Mouse (Mus musculus): Measurements from ENCODE around the gene A530084C06Rik. TPM values are rescaled to one million over a fixed set of nuclear protein-coding genes. Genes with fewer than 3 reads are reported as not detected.

Gene A530084C06Rik
- polyA plus RNA-seq, 1 experiment from 2014 or later, result not detected

DNA sequence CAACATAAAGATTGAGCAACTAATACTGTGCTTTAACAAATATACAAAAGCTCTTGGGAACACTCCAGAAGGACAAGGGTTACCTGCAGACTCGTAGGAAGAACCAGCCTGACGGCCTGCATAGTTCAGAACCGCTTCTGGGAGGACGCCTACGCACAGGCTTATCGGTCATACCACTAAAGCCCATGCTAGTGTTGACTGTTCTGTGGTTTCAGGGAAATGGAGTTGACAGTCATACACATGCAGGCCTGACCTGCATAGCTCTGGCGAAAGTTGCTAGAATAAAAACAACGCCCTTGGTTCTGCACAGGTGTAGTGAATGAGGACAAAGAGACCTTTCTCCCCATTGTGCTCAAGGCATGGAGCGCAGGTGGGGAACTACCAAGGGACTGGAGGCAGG, 11.5 kb downstream of the A530084C06Rik start:
- ATAC-seq (ENCODE audit: low read depth), result peak; percentile 97
- H3K27me3 ChIP-seq (ENCODE audit: control insufficient read depth, insufficient read depth, low read depth, low read length), result no peaks in the 10 kb centered on the region
- 66% methylated on average over 9 of the region's 9 CpGs for WGBS
- H3K9me3 ChIP-seq (ENCODE audit: control insufficient read depth, low read length), result no peaks in the 10 kb centered on the region
- no peak overlapping the region for H3K4me2 ChIP-seq (ENCODE audit: low read depth, low read length)
- no peaks in the 10 kb centered on the region for H3K4me1 ChIP-seq (replicated peaks; ENCODE audit: control insufficient read depth, insufficient read depth, low read length)
- peak overlapping the region; percentile 33; the same call in 1 of the 2 replicates for H3K27ac ChIP-seq (ENCODE audit: low read length)
- H3K9ac ChIP-seq (ENCODE audit: low read length), result no peak overlapping the region
- no peak overlapping the region for H3K4me3 ChIP-seq (ENCODE audit: low read length)
- no peaks in the 10 kb centered on the region for H3K36me3 ChIP-seq (ENCODE audit: control insufficient read depth, insufficient read depth, low read length)

DNA sequence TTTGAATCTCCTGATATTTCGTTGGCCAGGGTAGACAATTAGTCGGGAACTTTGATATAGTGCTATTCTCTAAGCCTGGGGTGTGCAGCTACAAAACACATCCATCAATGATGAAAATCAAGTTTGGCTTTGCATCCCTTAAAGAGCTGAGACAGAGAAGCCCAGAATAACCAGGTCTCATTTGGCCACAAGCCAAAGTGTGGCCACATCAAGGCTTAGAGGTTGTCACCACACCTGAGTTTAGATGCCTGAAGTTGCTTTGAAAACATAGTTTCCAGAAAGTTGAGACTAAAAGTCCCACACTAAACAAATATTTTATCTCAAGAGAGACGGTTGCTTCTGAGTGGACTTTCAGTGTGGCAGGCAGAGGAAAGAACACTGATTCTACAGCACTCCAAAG, 11.9 kb downstream of the A530084C06Rik start:
- Histone ChIP-seq H3K4me1 (replicated peaks; ENCODE audit: control insufficient read depth, insufficient read depth, low read length) (no peaks in the 10 kb centered on the region), H3K9me3 (ENCODE audit: control insufficient read depth, low read length) (no peaks in the 10 kb centered on the region), H3K4me2 (ENCODE audit: low read depth, low read length) (no peak overlapping the region), H3K27ac (ENCODE audit: low read length) (no peak overlapping the region), H3K27me3 (ENCODE audit: control insufficient read depth, insufficient read depth, low read depth, low read length) (no peaks in the 10 kb centered on the region), H3K4me3 (ENCODE audit: low read length) (no peak overlapping the region), H3K36me3 (ENCODE audit: control insufficient read depth, insufficient read depth, low read length) (no peaks in the 10 kb centered on the region), H3K9ac (ENCODE audit: low read length) (no peak overlapping the region)
- 52% methylated on average over 3 of the region's 3 CpGs for WGBS
- peak; percentile 28 for ATAC-seq (ENCODE audit: low read depth)

DNA sequence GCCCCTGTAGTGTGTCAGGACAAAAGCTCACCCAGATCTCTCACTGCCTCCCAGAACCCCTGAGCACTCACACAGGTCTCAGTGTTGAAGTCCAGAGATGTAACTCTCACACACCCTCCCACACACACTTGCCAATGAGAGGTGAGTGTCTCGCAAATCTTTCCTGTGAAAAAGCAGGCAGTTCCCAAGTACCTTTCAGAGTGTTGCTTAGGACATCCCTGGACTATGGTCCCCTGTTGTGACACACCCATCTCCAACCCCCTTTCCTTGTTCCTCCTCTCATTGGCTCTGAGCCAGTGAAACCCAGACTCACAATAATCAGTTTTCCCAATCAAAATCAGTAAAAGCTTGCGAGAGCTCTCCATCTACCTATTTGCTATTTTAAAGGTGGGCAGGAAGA, 12.3 kb downstream of the A530084C06Rik start:
- no peak overlapping the region for H3K4me3 ChIP-seq (ENCODE audit: low read length)
- H3K27ac ChIP-seq (ENCODE audit: low read length), result no peak overlapping the region
- no peaks in the 10 kb centered on the region for H3K27me3 ChIP-seq (ENCODE audit: control insufficient read depth, insufficient read depth, low read depth, low read length)
- no peaks in the 10 kb centered on the region for H3K9me3 ChIP-seq (ENCODE audit: control insufficient read depth, low read length)
- no peak for ATAC-seq (ENCODE audit: low read depth)
- no peak overlapping the region for H3K4me2 ChIP-seq (ENCODE audit: low read depth, low read length)
- no peaks in the 10 kb centered on the region for H3K4me1 ChIP-seq (replicated peaks; ENCODE audit: control insufficient read depth, insufficient read depth, low read length)
- WGBS, result 66% methylated on average over 2 of the region's 2 CpGs
- no peak overlapping the region for H3K9ac ChIP-seq (ENCODE audit: low read length)
- H3K36me3 ChIP-seq (ENCODE audit: control insufficient read depth, insufficient read depth, low read length), result no peaks in the 10 kb centered on the region

DNA sequence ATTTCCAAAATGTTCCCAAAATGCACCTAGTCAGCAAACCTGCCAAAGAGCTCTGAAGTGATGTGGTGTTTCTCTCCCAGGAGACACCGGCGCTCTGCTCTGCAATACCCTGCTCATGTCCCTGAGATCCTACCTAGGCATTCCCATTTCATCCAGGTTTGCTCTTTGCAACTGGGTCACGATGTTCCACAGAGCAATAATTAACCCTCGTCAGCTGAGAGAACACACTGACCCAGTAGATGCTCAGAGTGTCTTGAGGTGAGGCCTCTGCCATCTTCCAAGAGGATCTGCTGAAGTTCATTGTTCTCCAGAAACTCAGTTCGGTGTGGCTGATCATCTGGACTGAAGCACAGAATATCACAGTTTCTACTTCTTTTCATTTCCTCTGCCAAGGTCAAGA, 16.1 kb downstream of the A530084C06Rik start:
- Histone ChIP-seq H3K27me3 (ENCODE audit: control insufficient read depth, insufficient read depth, low read depth, low read length) (no peaks in the 10 kb centered on the region), H3K4me1 (replicated peaks; ENCODE audit: control insufficient read depth, insufficient read depth, low read length) (no peaks in the 10 kb centered on the region), H3K27ac (ENCODE audit: low read length) (no peak overlapping the region), H3K9me3 (ENCODE audit: control insufficient read depth, low read length) (no peaks in the 10 kb centered on the region), H3K36me3 (ENCODE audit: control insufficient read depth, insufficient read depth, low read length) (no peaks in the 10 kb centered on the region), H3K4me3 (ENCODE audit: low read length) (no peak overlapping the region), H3K4me2 (ENCODE audit: low read depth, low read length) (no peak overlapping the region), H3K9ac (ENCODE audit: low read length) (no peak overlapping the region)
- 83% methylated on average over 5 of the region's 5 CpGs for WGBS
- ATAC-seq (ENCODE audit: low read depth), result no peak

DNA sequence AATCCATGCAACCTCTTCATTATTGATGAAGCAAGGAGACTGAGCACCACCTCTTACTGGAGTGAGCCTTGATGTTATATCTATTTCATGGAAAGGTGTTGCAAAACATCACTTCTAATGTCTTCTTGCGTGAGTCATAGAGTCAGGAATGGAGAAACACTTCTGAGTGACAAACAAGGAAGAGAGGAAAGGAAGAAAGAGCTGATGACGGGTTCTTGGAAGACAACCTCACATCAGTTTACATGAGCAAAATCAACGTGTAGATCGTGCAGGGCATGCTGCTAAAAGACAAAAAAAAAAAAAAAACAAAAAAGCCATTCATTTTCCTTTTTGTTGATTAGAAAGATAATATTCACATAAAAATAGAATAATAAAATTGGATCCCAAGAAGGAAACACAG, 24.4 kb downstream of the A530084C06Rik start:
- Histone ChIP-seq H3K4me2 (ENCODE audit: low read depth, low read length) (no peak overlapping the region), H3K4me3 (ENCODE audit: low read length) (no peak overlapping the region), H3K27ac (ENCODE audit: low read length) (no peak overlapping the region), H3K9ac (ENCODE audit: low read length) (no peak overlapping the region), H3K27me3 (ENCODE audit: control insufficient read depth, insufficient read depth, low read depth, low read length) (no peaks in the 10 kb centered on the region), H3K9me3 (ENCODE audit: control insufficient read depth, low read length) (no peaks in the 10 kb centered on the region), H3K4me1 (replicated peaks; ENCODE audit: control insufficient read depth, insufficient read depth, low read length) (peaks cover 3% of the 10 kb centered on the region; the same call in 1 of the 2 replicates), H3K36me3 (ENCODE audit: control insufficient read depth, insufficient read depth, low read length) (no peaks in the 10 kb centered on the region)
- no peak for ATAC-seq (ENCODE audit: low read depth)
- WGBS, result 62% methylated on average over 4 of the region's 4 CpGs

DNA sequence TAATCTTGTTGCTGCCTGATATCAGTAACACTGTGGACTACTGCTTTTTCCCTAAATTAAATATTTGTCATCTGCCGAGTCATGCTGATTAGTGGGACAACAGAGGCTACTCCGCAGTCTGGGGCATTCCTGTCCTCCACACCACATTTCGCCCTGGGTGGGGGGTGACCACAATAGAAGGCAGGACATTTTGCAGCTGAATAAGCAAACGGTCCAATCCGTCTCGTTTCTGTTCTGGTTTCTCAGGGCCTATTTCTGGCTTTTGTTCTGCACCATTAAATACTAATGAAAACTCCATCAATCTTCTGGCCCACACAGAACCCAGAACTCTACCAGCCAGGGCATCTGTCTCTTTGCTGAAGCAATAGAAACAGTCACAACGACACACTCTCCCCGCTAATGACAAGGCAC, 27.5 kb downstream of the A530084C06Rik start:
- H3K27me3 ChIP-seq (ENCODE audit: control insufficient read depth, insufficient read depth, low read depth, low read length), result no peaks in the 10 kb centered on the region
- WGBS, result 26% methylated on average over 8 of the region's 8 CpGs
- no peak overlapping the region for H3K27ac ChIP-seq (ENCODE audit: low read length)
- no peak overlapping the region for H3K4me2 ChIP-seq (ENCODE audit: low read depth, low read length)
- H3K9ac ChIP-seq (ENCODE audit: low read length), result no peak overlapping the region
- no peaks in the 10 kb centered on the region for H3K36me3 ChIP-seq (ENCODE audit: control insufficient read depth, insufficient read depth, low read length)
- ATAC-seq (ENCODE audit: low read depth), result no peak
- H3K9me3 ChIP-seq (ENCODE audit: control insufficient read depth, low read length), result no peaks in the 10 kb centered on the region
- no peak overlapping the region for H3K4me3 ChIP-seq (ENCODE audit: low read length)
- peaks cover 3% of the 10 kb centered on the region; the same call in 1 of the 2 replicates for H3K4me1 ChIP-seq (replicated peaks; ENCODE audit: control insufficient read depth, insufficient read depth, low read length)

DNA sequence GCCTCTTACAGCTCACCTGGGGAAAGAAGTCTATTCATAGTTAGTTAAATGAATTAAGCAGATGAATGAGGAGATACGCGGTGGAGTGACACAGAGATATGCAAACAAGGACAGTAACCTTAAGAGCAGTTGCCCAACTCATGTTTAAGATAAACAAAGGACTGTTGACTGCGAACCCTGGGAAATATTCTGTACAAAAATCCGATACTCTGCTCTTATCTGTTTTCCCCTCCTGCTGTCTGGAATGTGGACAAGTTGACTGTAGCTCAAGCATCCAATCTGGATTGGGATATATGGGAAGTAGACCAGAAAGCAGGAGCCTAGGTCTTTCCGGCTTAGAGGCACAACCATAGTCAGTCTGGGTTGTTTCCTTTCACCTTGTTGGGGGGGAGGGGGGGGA, 27.9 kb downstream of the A530084C06Rik start:
- no peaks in the 10 kb centered on the region for H3K36me3 ChIP-seq (ENCODE audit: control insufficient read depth, insufficient read depth, low read length)
- H3K4me1 ChIP-seq (replicated peaks; ENCODE audit: control insufficient read depth, insufficient read depth, low read length), result peaks cover 3% of the 10 kb centered on the region; the same call in 1 of the 2 replicates
- H3K4me2 ChIP-seq (ENCODE audit: low read depth, low read length), result no peak overlapping the region
- H3K9ac ChIP-seq (ENCODE audit: low read length), result no peak overlapping the region
- no peak overlapping the region for H3K27ac ChIP-seq (ENCODE audit: low read length)
- 40% methylated on average over 5 of the region's 5 CpGs for WGBS
- H3K4me3 ChIP-seq (ENCODE audit: low read length), result no peak overlapping the region
- H3K9me3 ChIP-seq (ENCODE audit: control insufficient read depth, low read length), result no peaks in the 10 kb centered on the region
- no peaks in the 10 kb centered on the region for H3K27me3 ChIP-seq (ENCODE audit: control insufficient read depth, insufficient read depth, low read depth, low read length)
- no peak for ATAC-seq (ENCODE audit: low read depth)

DNA sequence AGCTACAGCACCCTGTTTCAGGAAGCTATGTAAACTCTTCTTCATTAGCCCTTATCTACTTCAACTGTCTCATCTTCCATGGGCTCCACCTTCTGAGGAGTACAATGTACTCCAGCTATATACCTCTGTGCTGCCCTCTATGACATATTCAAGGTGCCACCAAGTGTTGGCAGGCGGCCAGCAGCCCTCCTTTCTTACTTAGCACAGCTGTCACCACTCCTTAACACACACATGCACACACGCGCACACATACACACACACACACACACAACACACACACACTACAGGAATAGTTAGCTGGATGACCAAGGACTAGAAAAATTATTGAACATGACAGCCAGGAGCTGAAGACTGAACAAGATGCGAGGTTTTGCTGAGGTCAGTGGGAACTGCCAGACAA, 34.2 kb downstream of the A530084C06Rik start:
- Histone ChIP-seq H3K36me3 (ENCODE audit: control insufficient read depth, insufficient read depth, low read length) (no peaks in the 10 kb centered on the region), H3K27ac (ENCODE audit: low read length) (no peak overlapping the region), H3K4me2 (ENCODE audit: low read depth, low read length) (no peak overlapping the region), H3K4me3 (ENCODE audit: low read length) (no peak overlapping the region), H3K27me3 (ENCODE audit: control insufficient read depth, insufficient read depth, low read depth, low read length) (no peaks in the 10 kb centered on the region), H3K4me1 (replicated peaks; ENCODE audit: control insufficient read depth, insufficient read depth, low read length) (no peaks in the 10 kb centered on the region), H3K9ac (ENCODE audit: low read length) (no peak overlapping the region), H3K9me3 (ENCODE audit: control insufficient read depth, low read length) (no peaks in the 10 kb centered on the region)
- ATAC-seq (ENCODE audit: low read depth), result no peak
- WGBS, result 57% methylated on average over 4 of the region's 4 CpGs

DNA sequence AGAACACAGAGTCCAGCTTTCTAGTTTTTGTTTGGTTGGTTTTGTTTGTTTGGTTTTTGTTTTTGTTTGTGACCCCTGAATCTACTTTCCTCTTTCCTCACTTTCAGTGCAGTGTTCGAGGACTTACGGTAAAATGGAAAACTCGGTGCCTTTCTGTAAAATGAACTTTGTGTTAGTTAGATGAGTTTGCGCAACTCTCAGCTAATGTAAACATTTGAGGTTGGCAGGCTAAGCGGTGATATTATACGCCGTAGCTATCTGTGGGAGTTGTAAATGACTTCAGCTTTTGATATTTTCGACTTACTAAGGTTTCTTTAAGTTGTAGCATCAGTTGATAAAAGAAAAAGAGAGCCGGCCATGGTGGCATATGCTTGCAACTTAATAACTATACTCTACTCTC, 40.2 kb downstream of the A530084C06Rik start:
- H3K4me3 ChIP-seq (ENCODE audit: low read length), result no peak overlapping the region
- no peak overlapping the region for H3K9ac ChIP-seq (ENCODE audit: low read length)
- H3K4me1 ChIP-seq (replicated peaks; ENCODE audit: control insufficient read depth, insufficient read depth, low read length), result peaks cover 6% of the 10 kb centered on the region
- no peak overlapping the region for H3K4me2 ChIP-seq (ENCODE audit: low read depth, low read length)
- H3K36me3 ChIP-seq (ENCODE audit: control insufficient read depth, insufficient read depth, low read length), result no peaks in the 10 kb centered on the region
- peak overlapping the region; percentile 45; the same call in 1 of the 2 replicates for H3K27ac ChIP-seq (ENCODE audit: low read length)
- H3K27me3 ChIP-seq (ENCODE audit: control insufficient read depth, insufficient read depth, low read depth, low read length), result no peaks in the 10 kb centered on the region
- no peaks in the 10 kb centered on the region for H3K9me3 ChIP-seq (ENCODE audit: control insufficient read depth, low read length)
- 22% methylated on average over 9 of the region's 9 CpGs for WGBS
- ATAC-seq (ENCODE audit: low read depth), result peak; percentile 60; the same call in 1 of the 2 replicates

DNA sequence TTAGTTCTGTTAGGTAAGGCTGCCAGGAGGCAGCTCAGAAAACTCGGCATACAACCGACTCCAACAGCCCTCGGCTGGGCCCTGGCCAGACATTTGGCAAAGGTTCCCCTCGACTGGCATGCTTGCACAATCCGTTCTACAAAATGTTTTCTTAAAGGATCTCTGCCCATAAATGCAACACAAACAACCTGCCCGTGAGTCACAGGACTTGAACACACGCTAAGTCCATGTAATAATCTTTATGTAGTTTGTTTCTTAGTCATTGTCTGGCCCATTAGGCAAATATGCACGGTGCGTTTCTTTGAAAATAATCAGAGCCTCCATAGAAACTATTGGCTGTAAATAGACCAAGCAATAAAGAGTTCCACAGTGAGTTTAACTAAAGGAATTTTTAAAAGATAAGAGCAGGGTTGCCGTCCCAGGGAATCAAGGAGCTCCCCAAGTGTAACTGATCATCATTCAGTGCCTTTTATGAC, 40.7 kb downstream of the A530084C06Rik start:
- whole genome bisulfite sequencing, result 32% methylated on average over 10 of the region's 10 CpGs
- Histone ChIP-seq H3K4me2 (ENCODE audit: low read depth, low read length) (no peak overlapping the region), H3K9ac (ENCODE audit: low read length) (no peak overlapping the region), H3K4me3 (ENCODE audit: low read length) (no peak overlapping the region), H3K4me1 (replicated peaks; ENCODE audit: control insufficient read depth, insufficient read depth, low read length) (peaks cover 6% of the 10 kb centered on the region), H3K27ac (ENCODE audit: low read length) (peak overlapping the region; percentile 45), H3K27me3 (ENCODE audit: control insufficient read depth, insufficient read depth, low read depth, low read length) (no peaks in the 10 kb centered on the region), H3K36me3 (ENCODE audit: control insufficient read depth, insufficient read depth, low read length) (no peaks in the 10 kb centered on the region), H3K9me3 (ENCODE audit: control insufficient read depth, low read length) (no peaks in the 10 kb centered on the region)
- ATAC-seq (ENCODE audit: low read depth), result peak; percentile 47; the same call in 1 of the 2 replicates
